In the genomic region with DNA sequence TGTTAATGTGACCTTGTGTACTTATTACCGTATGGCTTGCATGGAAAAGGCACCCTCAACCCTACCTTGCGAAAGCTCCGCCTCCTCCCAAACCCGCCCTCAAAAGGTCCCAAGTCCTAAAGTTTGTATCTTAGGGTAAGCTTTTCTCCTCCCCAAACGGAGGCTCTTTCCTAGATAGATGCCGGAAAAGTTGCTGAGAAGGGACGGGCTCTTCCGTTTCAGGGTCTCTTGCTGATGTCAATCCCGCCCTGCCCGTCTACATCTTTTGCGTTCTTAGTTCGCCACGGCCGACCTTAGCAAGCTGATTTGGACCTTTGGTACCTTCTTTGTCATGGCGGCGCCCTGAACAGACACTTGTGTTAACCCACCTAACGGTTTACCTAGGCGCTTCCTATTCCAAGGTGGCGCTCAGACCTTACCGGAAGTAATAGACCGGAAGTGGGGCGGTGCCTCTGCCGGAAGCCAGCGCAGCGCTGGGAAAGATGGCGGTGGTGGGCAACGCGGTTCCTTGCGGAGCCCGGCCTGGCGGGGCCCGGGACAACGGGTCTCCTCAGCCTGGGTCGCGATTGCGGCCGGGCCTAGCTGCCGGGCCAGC, we compare ENCODE assay signal across 7 mouse cellular contexts. TPM values are rescaled to one million over a fixed set of nuclear protein-coding genes. Genes with fewer than 3 reads are reported as not detected.
DNase-seq lines count a peak whose midpoint lies in the region; ATAC-seq lines count a peak whose summit lies in the region.

Atp13a1 (plus strand) TSS at position 391 of the 595 bp plus-strand sequence.
Zfp866 (minus strand) TSS at position 406 of the 595 bp plus-strand sequence.

- 0 out of 2 replicates have a peak, but pooled peaks cover under 1% of the 10 kb centered on the region for H3K36me3 ChIP-seq in intestine, embryonic 16.5 days (ENCODE audit: control insufficient read depth, insufficient read depth, low read length)
- peaks cover 9% of the 10 kb centered on the region for H3K36me3 ChIP-seq in midbrain, embryonic 11.5 days (ENCODE audit: control insufficient read depth, insufficient read depth, low read length)

- H3K4me3 ChIP-seq in intestine, embryonic 16.5 days (ENCODE audit: low read length) = peak within 1 kb of the TSS; percentile 100
- H3K4me3 ChIP-seq in midbrain, embryonic 11.5 days (ENCODE audit: low read depth, low read length) = peak within 1 kb of the TSS; percentile 100

- H3K27ac ChIP-seq in intestine, embryonic 16.5 days (ENCODE audit: low read length) = peak within 1 kb of the TSS; percentile 90
- H3K27ac ChIP-seq in midbrain, embryonic 11.5 days (ENCODE audit: low read depth, low read length) = peak within 1 kb of the TSS; percentile 51

- peak; percentile 92 for DNase-seq in adrenal gland, adult 2 months
- DNase-seq in embryo, embryonic 11 days = peak; percentile 95
- peak; percentile 76 to 85 for DNase-seq in gastrocnemius, postnatal 36 days
- peak; percentile 89 to 90 for DNase-seq in left cerebral cortex, postnatal 36 days (ENCODE audit: low spot score in 2 of 2)
- DNase-seq in midbrain, embryonic 11.5 days (ENCODE audit: low spot score, missing footprints) = peak; percentile 99
- DNase-seq in skeletal muscle tissue, adult 2 months (ENCODE audit: low read depth, low spot score) = peak; percentile 71

- no peaks in the 10 kb centered on the region for H3K9me3 ChIP-seq in intestine, embryonic 16.5 days (ENCODE audit: control insufficient read depth, low read length)
- no peaks in the 10 kb centered on the region for H3K9me3 ChIP-seq in midbrain, embryonic 11.5 days (ENCODE audit: control insufficient read depth, low read length)

- under 1% methylated on average over 38 of the region's 38 CpGs for WGBS in intestine, embryonic 16.5 days
- WGBS in midbrain, embryonic 11.5 days = under 1% methylated on average over 38 of the region's 38 CpGs

- peak; percentile 97 for ATAC-seq in intestine, embryonic 16.5 days
- peak; percentile 96 for ATAC-seq in midbrain, embryonic 11.5 days (ENCODE audit: low FRiP score)

- H3K9ac ChIP-seq in intestine, embryonic 16.5 days (ENCODE audit: low read depth, low read length) = peak within 1 kb of the TSS; percentile 94
- peak within 1 kb of the TSS; percentile 95 for H3K9ac ChIP-seq in midbrain, embryonic 11.5 days (ENCODE audit: low read length)

- H3K4me1 ChIP-seq in intestine, embryonic 16.5 days (ENCODE audit: control insufficient read depth, insufficient read depth, low read length) = peaks cover 19% of the 10 kb centered on the region
- H3K4me1 ChIP-seq in midbrain, embryonic 11.5 days (ENCODE audit: control insufficient read depth, insufficient read depth, low read length) = peaks cover 12% of the 10 kb centered on the region

- H3K4me2 ChIP-seq in intestine, embryonic 16.5 days (ENCODE audit: low read depth, low read length) = peak within 1 kb of the TSS; percentile 62
- H3K4me2 ChIP-seq in midbrain, embryonic 11.5 days = peak within 1 kb of the TSS; percentile 83

- intact Hi-C loops in gastrocnemius, postnatal 36 days (cut with DNase I) = loop anchor here (10.0 kb wide), 1 partner anchor 136 kb away; the partner anchor contains the start of gene Zfp964
- intact Hi-C loops in left cerebral cortex, postnatal 36 days (cut with DNase I) = no loop called here

- no peaks in the 10 kb centered on the region for H3K27me3 ChIP-seq in intestine, embryonic 16.5 days (replicated peaks; ENCODE audit: control insufficient read depth, insufficient read depth, low read length)
- no peaks in the 10 kb centered on the region for H3K27me3 ChIP-seq in midbrain, embryonic 11.5 days (ENCODE audit: control insufficient read depth, insufficient read depth, low read length)

RNA-seq across cellular contexts. Expression of gene Atp13a1, which starts in this region (rescaled TPM):
- 10 to 100 TPM; 40.8 to 43.4 TPM for total RNA-seq in adrenal gland, adult 2 months (2021)
- polyA plus RNA-seq in adrenal gland, adult 2 months (2012; rRNA removed) = 93.0 and 110 TPM in 2 replicates
- total RNA-seq in gastrocnemius, postnatal 36 days (2021) = 10 to 100 TPM; 10.1 to 10.6 TPM
- polyA plus RNA-seq in intestine, embryonic 16.5 days (2015; fragmentation: Nextera tagmentation; extraction: Ambion mirVana) = 50.0 and 53.7 TPM in 2 replicates
- 10 to 100 TPM; 37.1 to 40.1 TPM for total RNA-seq in left cerebral cortex, postnatal 36 days (2021)
- 33.8 and 40.7 TPM in 2 replicates for polyA plus RNA-seq in midbrain, embryonic 11.5 days (2014; fragmentation: Nextera tagmentation; extraction: Ambion mirVana)

RNA-seq across cellular contexts. Expression of gene Zfp866, which starts in this region (rescaled TPM):
- 10 to 100 TPM; 19.5 to 21.4 TPM for total RNA-seq in adrenal gland, adult 2 months (2021)
- 3.4 and 3.5 TPM in 2 replicates for polyA plus RNA-seq in adrenal gland, adult 2 months (2012; rRNA removed)
- total RNA-seq in gastrocnemius, postnatal 36 days (2021) = 10 to 100 TPM; 10.1 to 14.7 TPM
- 15.6 and 16.7 TPM in 2 replicates for polyA plus RNA-seq in intestine, embryonic 16.5 days (2015; fragmentation: Nextera tagmentation; extraction: Ambion mirVana)
- total RNA-seq in left cerebral cortex, postnatal 36 days (2021) = 10 to 100 TPM; 23.7 to 31.1 TPM
- polyA plus RNA-seq in midbrain, embryonic 11.5 days (2014; fragmentation: Nextera tagmentation; extraction: Ambion mirVana) = 41.5 and 42.2 TPM in 2 replicates

Comparison
In these comparisons a context has a peak if more than half of its experiments do, and no peak if none do; other contexts are left out.
1. Peak in every context shown above with its lines: DNase-seq, ATAC-seq, H3K4me3 ChIP-seq and H3K27ac ChIP-seq.